Comparison of ENCODE assay signal across 23 mouse cellular contexts in genomic region chr1:151275581-151275980, GRCm38 (mm10).
DNase-seq lines count a peak whose midpoint lies in the region; ATAC-seq and TF ChIP-seq lines count a peak whose summit lies in the region.
"Had no signal": no experiment of that assay in that cellular context is flagged by ENCODE, and none has a peak within 500 bp of the region (broad histone marks: within the 10 kb centered on the region; RNA-seq: fewer than 3 reads in every experiment).

No protein-coding gene starts in this region.

- H3K27ac ChIP-seq in lung, postnatal 0 days (ENCODE audit: low read length): no peak overlapping the region
- H3K27ac ChIP-seq: embryonic facial prominence, embryonic 10.5 days; embryonic facial prominence, embryonic 12.5 days; forebrain, embryonic 13.5 days; forebrain, embryonic 15.5 days had no signal

- no peak overlapping the region for H3K4me3 ChIP-seq in lung, postnatal 0 days (ENCODE audit: low read depth, low read length)
- H3K4me3 ChIP-seq: embryonic facial prominence, embryonic 10.5 days; embryonic facial prominence, embryonic 12.5 days; forebrain, embryonic 13.5 days; forebrain, embryonic 15.5 days had no signal

- H3K36me3 ChIP-seq in lung, postnatal 0 days (ENCODE audit: insufficient read depth, low read length): no peaks in the 10 kb centered on the region
- H3K36me3 ChIP-seq: embryonic facial prominence, embryonic 10.5 days; embryonic facial prominence, embryonic 12.5 days; forebrain, embryonic 15.5 days; G1E had no signal

- no peak overlapping the region for H3K9ac ChIP-seq in lung, postnatal 0 days (replicated peaks; ENCODE audit: low read depth)
- H3K9ac ChIP-seq: embryonic facial prominence, embryonic 12.5 days; forebrain, embryonic 13.5 days; forebrain, embryonic 15.5 days had no signal

- no peaks in the 10 kb centered on the region for H3K27me3 ChIP-seq in lung, postnatal 0 days (replicated peaks; ENCODE audit: insufficient read depth, low read length)
- H3K27me3 ChIP-seq: CH12.LX; embryonic facial prominence, embryonic 12.5 days; forebrain, embryonic 13.5 days; forebrain, embryonic 15.5 days; Patski had no signal

- H3K4me2 ChIP-seq in lung, postnatal 0 days (replicated peaks; ENCODE audit: low read depth, low read length): no peak overlapping the region
- H3K4me2 ChIP-seq: embryonic facial prominence, embryonic 12.5 days; forebrain, embryonic 13.5 days; forebrain, embryonic 15.5 days had no signal

- peak; percentile 31 to 64 for DNase-seq in lung, adult 18-20 months
- DNase-seq in lung, postnatal 10 days: no peak
- peak; percentile 56 for DNase-seq in lung, postnatal 0 days (ENCODE audit: low spot score)
- DNase-seq in lung, postnatal 14 days: no peak
- no peak for DNase-seq in gastrocnemius, postnatal 4 days (ENCODE audit: low spot score in 2 of 2)
- DNase-seq: adrenal gland, adult 8-10 months; adrenal gland, postnatal 14 days; adrenal gland, postnatal 36 days; B cell, adult 2 months; cerebellum, adult 11-12 months; cerebellum, adult 2 months; cerebellum, adult 9-10 months; cerebellum, postnatal 10 days; cerebellum, postnatal 25 days had no signal

- no peak for TF ChIP-seq EP300 in lung, postnatal 0 days (IDR thresholded peaks at IDR 0.05)

- H3K9me3 ChIP-seq in lung, postnatal 0 days (ENCODE audit: low read length): no peaks in the 10 kb centered on the region; the same call in 1 of the 2 replicates
- H3K9me3 ChIP-seq: embryonic facial prominence, embryonic 10.5 days; embryonic facial prominence, embryonic 12.5 days; forebrain, embryonic 13.5 days; forebrain, embryonic 15.5 days; G1E had no signal

- no peak for ATAC-seq in lung, postnatal 0 days
- ATAC-seq: activated CD4-positive, CD25-positive, alpha-beta regulatory T cell, adult 4 months; CD4-positive, CD25-positive, alpha-beta regulatory T cell, adult 4 months; forebrain, embryonic 13.5 days; forebrain, embryonic 15.5 days; Patski had no signal

- 78% methylated on average over 3 of the region's 3 CpGs for WGBS in lung, postnatal 0 days

- no peaks in the 10 kb centered on the region; the same call in 1 of the 2 replicates for H3K4me1 ChIP-seq in lung, postnatal 0 days (ENCODE audit: insufficient read depth, low read depth, low read length)
- H3K4me1 ChIP-seq: embryonic facial prominence, embryonic 10.5 days; embryonic facial prominence, embryonic 12.5 days; forebrain, embryonic 13.5 days; forebrain, embryonic 15.5 days had no signal

- no peak for TF ChIP-seq CTCF in lung, postnatal 0 days (IDR thresholded peaks at IDR 0.05)

Comparison
In these comparisons a context has a peak if more than half of its experiments do, and no peak if none do; other contexts are left out.
1. DNase-seq: peak in lung, adult 18-20 months (2 of 2) and lung, postnatal 0 days (single experiment); none in lung, postnatal 10 days (single experiment), lung, postnatal 14 days (single experiment) and gastrocnemius, postnatal 4 days (0 of 2).